In the genomic region with DNA sequence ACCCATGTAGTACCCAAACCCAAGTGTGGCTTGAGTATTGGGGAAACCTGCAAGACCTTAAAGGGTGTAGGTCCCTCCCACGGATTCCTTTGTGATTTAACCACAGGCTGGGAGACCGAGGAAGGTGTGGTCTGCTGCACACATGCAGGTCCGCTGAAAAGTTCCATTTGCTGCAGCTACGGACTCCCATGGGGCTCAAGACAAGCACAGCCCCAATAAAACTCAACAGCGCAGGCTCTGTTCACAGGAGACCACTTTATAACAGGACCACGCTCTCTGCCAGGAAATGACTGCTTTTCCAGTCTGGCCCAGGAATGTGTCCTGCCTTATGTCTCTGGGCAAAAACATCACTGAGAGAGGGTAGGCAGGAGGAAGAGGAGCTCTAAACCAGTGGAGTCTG, we compare ENCODE assay signal across 15 mouse cellular contexts.
DNase-seq lines count a peak whose midpoint lies in the region; ATAC-seq and TF ChIP-seq lines count a peak whose summit lies in the region.
"Had no signal": no experiment of that assay in that cellular context is flagged by ENCODE, and none has a peak within 500 bp of the region (broad histone marks: within the 10 kb centered on the region; RNA-seq: fewer than 3 reads in every experiment).

No protein-coding gene starts in this region.

- peaks cover 65% of the 10 kb centered on the region for H3K4me1 ChIP-seq in heart, embryonic 12.5 days (replicated peaks)
- peaks cover 92% of the 10 kb centered on the region for H3K4me1 ChIP-seq in E14TG2a.4 (replicated peaks; ENCODE audit: low read depth, low read length)
- H3K4me1 ChIP-seq in embryonic facial prominence, embryonic 12.5 days = peaks cover 66% of the 10 kb centered on the region
- peaks cover 76% of the 10 kb centered on the region for H3K4me1 ChIP-seq in limb, embryonic 11.5 days (ENCODE audit: control insufficient read depth, insufficient read depth, low read length)
- no peaks in the 10 kb centered on the region; the same call in 1 of the 2 replicates for H3K4me1 ChIP-seq in lung, postnatal 0 days (ENCODE audit: insufficient read depth, low read depth, low read length)

- peak overlapping the region; percentile 56; the same call in 1 of the 2 replicates for H3K27ac ChIP-seq in heart, embryonic 12.5 days (ENCODE audit: poor library complexity, severe bottlenecking)
- peak overlapping the region; percentile 41 for H3K27ac ChIP-seq in embryonic facial prominence, embryonic 12.5 days
- peak overlapping the region; percentile 92 for H3K27ac ChIP-seq in limb, embryonic 11.5 days (replicated peaks; ENCODE audit: low read depth, low read length)
- no peak overlapping the region for H3K27ac ChIP-seq in lung, postnatal 0 days (ENCODE audit: low read length)
- H3K27ac ChIP-seq: hindbrain, embryonic 14.5 days; neural tube, embryonic 13.5 days had no signal

- H3K9ac ChIP-seq in heart, embryonic 12.5 days = no peak overlapping the region; the same call in 1 of the 2 replicates
- no peak overlapping the region for H3K9ac ChIP-seq in embryonic facial prominence, embryonic 12.5 days
- no peak overlapping the region for H3K9ac ChIP-seq in limb, embryonic 11.5 days (ENCODE audit: low read length)
- H3K9ac ChIP-seq in lung, postnatal 0 days (replicated peaks; ENCODE audit: low read depth) = no peak overlapping the region
- H3K9ac ChIP-seq: hindbrain, embryonic 14.5 days; lung, embryonic 14.5 days; neural tube, embryonic 13.5 days had no signal

- 26% methylated on average over 6 of the region's 6 CpGs for WGBS in heart, embryonic 12.5 days
- 33% methylated on average over 6 of the region's 6 CpGs for WGBS in embryonic facial prominence, embryonic 12.5 days
- 6% methylated on average over 6 of the region's 6 CpGs for WGBS in limb, embryonic 11.5 days
- WGBS in lung, postnatal 0 days = 45% methylated on average over 6 of the region's 6 CpGs

- H3K4me2 ChIP-seq in heart, embryonic 12.5 days = peak overlapping the region; percentile 8; the same call in 1 of the 2 replicates
- H3K4me2 ChIP-seq in embryonic facial prominence, embryonic 12.5 days (replicated peaks) = no peak overlapping the region
- H3K4me2 ChIP-seq in limb, embryonic 11.5 days (ENCODE audit: low read depth, severe bottlenecking) = peak overlapping the region; percentile 26; the same call in 1 of the 2 replicates
- H3K4me2 ChIP-seq in lung, postnatal 0 days (replicated peaks; ENCODE audit: low read depth, low read length) = no peak overlapping the region
- H3K4me2 ChIP-seq: hindbrain, embryonic 14.5 days; lung, embryonic 14.5 days; midbrain, embryonic 11.5 days; neural tube, embryonic 13.5 days had no signal

- no peaks in the 10 kb centered on the region for H3K36me3 ChIP-seq in heart, embryonic 12.5 days
- H3K36me3 ChIP-seq in E14TG2a.4 (ENCODE audit: insufficient read depth, low read length) = peaks cover 23% of the 10 kb centered on the region
- no peaks in the 10 kb centered on the region for H3K36me3 ChIP-seq in embryonic facial prominence, embryonic 12.5 days
- H3K36me3 ChIP-seq in limb, embryonic 11.5 days (ENCODE audit: control insufficient read depth, insufficient read depth, low read length) = no peaks in the 10 kb centered on the region
- no peaks in the 10 kb centered on the region for H3K36me3 ChIP-seq in lung, postnatal 0 days (ENCODE audit: insufficient read depth, low read length)
- H3K36me3 ChIP-seq: neural tube, embryonic 13.5 days had no signal

- no peak for DNase-seq in heart, adult 11 months
- peak; percentile 78 for DNase-seq in limb, embryonic 11.5 days (ENCODE audit: low spot score)
- DNase-seq in right cerebral cortex, postnatal 36 days (ENCODE audit: low spot score in 2 of 2) = no peak
- no peak for DNase-seq in lung, postnatal 36 days
- no peak for DNase-seq in lung, postnatal 0 days (ENCODE audit: low spot score)
- DNase-seq: adrenal gland, postnatal 10 days; lung, embryonic 14.5 days; right cerebral cortex, adult 18-20 months; thymus, postnatal 36 days had no signal

- TF ChIP-seq CTCF in E14TG2a.4 (conservative IDR thresholded peaks at IDR 0.05; ENCODE audit: low read length) = no peak
- no peak for TF ChIP-seq CTCF in lung, postnatal 0 days (IDR thresholded peaks at IDR 0.05)

- no peak for TF ChIP-seq EP300 in lung, postnatal 0 days (IDR thresholded peaks at IDR 0.05)

- no peaks in the 10 kb centered on the region for H3K27me3 ChIP-seq in heart, embryonic 12.5 days (replicated peaks)
- H3K27me3 ChIP-seq in E14TG2a.4 (ENCODE audit: insufficient read depth, low read length) = no peaks in the 10 kb centered on the region
- H3K27me3 ChIP-seq in embryonic facial prominence, embryonic 12.5 days = no peaks in the 10 kb centered on the region
- no peaks in the 10 kb centered on the region for H3K27me3 ChIP-seq in limb, embryonic 11.5 days (ENCODE audit: control insufficient read depth, insufficient read depth, low read length)
- H3K27me3 ChIP-seq in lung, postnatal 0 days (replicated peaks; ENCODE audit: insufficient read depth, low read length) = no peaks in the 10 kb centered on the region

- peak; percentile 42; the same call in 1 of the 2 replicates for ATAC-seq in heart, embryonic 12.5 days (ENCODE audit: insufficient number of reproducible peaks, low FRiP score)
- ATAC-seq in embryonic facial prominence, embryonic 12.5 days (ENCODE audit: insufficient number of reproducible peaks, insufficient read depth, low FRiP score, low TSS enrichment) = no peak
- peak; percentile 71 for ATAC-seq in limb, embryonic 11.5 days (ENCODE audit: insufficient number of reproducible peaks, low FRiP score, low TSS enrichment, low read depth)
- ATAC-seq in lung, postnatal 0 days = no peak

- H3K4me3 ChIP-seq in heart, embryonic 12.5 days = no peak overlapping the region
- H3K4me3 ChIP-seq in E14TG2a.4 (replicated peaks; ENCODE audit: low read length) = peak overlapping the region; percentile 51
- no peak overlapping the region for H3K4me3 ChIP-seq in embryonic facial prominence, embryonic 12.5 days
- H3K4me3 ChIP-seq in limb, embryonic 11.5 days (ENCODE audit: low read depth, low read length) = no peak overlapping the region
- no peak overlapping the region for H3K4me3 ChIP-seq in lung, postnatal 0 days (ENCODE audit: low read depth, low read length)
- H3K4me3 ChIP-seq: neural tube, embryonic 13.5 days had no signal

- H3K9me3 ChIP-seq in heart, embryonic 12.5 days (replicated peaks) = no peaks in the 10 kb centered on the region
- H3K9me3 ChIP-seq in E14TG2a.4 (ENCODE audit: low read length) = no peaks in the 10 kb centered on the region
- no peaks in the 10 kb centered on the region for H3K9me3 ChIP-seq in embryonic facial prominence, embryonic 12.5 days
- no peaks in the 10 kb centered on the region for H3K9me3 ChIP-seq in limb, embryonic 11.5 days (ENCODE audit: control insufficient read depth, low read length)
- H3K9me3 ChIP-seq in lung, postnatal 0 days (ENCODE audit: low read length) = no peaks in the 10 kb centered on the region
- H3K9me3 ChIP-seq: neural tube, embryonic 13.5 days had no signal

Comparison
In these comparisons a context has a peak if more than half of its experiments do, and no peak if none do; other contexts are left out.
1. ATAC-seq: peak in heart, embryonic 12.5 days (single experiment) and limb, embryonic 11.5 days (single experiment); none in embryonic facial prominence, embryonic 12.5 days (single experiment) and lung, postnatal 0 days (single experiment).
2. H3K4me2 ChIP-seq: peak in heart, embryonic 12.5 days (single experiment) and limb, embryonic 11.5 days (single experiment); none in embryonic facial prominence, embryonic 12.5 days (single experiment) and lung, postnatal 0 days (single experiment).